Mouse (Mus musculus): ENCODE data around the gene Olfr849. TPM values are rescaled to one million over a fixed set of nuclear protein-coding genes. Genes with fewer than 3 reads are reported as not detected.

Olfr849 gene
- polyA plus RNA-seq (2014; fragmentation: Nextera tagmentation; extraction: Ambion mirVana) = not detected in 2 replicates

GRCm38 (mm10) chr9:19439966-19440365 lies at the start of gene Olfr849:
Olfr849 (plus strand) TSS chr9:19440266.
- H3K36me3 ChIP-seq (replicated peaks; ENCODE audit: control insufficient read depth, insufficient read depth) = no peaks in the 10 kb centered on the region
- H3K27me3 ChIP-seq (ENCODE audit: control insufficient read depth, insufficient read depth, low read length) = no peaks in the 10 kb centered on the region
- DNase-seq (ENCODE audit: low spot score) = no peak
- no peak for ATAC-seq (ENCODE audit: low FRiP score)
- H3K9me3 ChIP-seq (ENCODE audit: control insufficient read depth, low read length) = peaks cover 37% of the 10 kb centered on the region
- H3K27ac ChIP-seq = no peak within 1 kb of the TSS
- no peak within 1 kb of the TSS for H3K4me2 ChIP-seq (replicated peaks)
- H3K9ac ChIP-seq = no peak within 1 kb of the TSS
- 81% methylated on average over 2 of the region's 2 CpGs for WGBS
- H3K4me3 ChIP-seq (replicated peaks; ENCODE audit: low read length) = no peak within 1 kb of the TSS
- H3K4me1 ChIP-seq (replicated peaks; ENCODE audit: control insufficient read depth, insufficient read depth, low read length) = no peaks in the 10 kb centered on the region

GRCm38 (mm10) chr9:19478148-19478547 lies 38.1 kb downstream of the Olfr849 start, which contains the start of gene Olfr850:
Olfr850 (minus strand) TSS chr9:19478248.
- H3K4me1 ChIP-seq (replicated peaks; ENCODE audit: control insufficient read depth, insufficient read depth, low read length) = no peaks in the 10 kb centered on the region
- H3K36me3 ChIP-seq (replicated peaks; ENCODE audit: control insufficient read depth, insufficient read depth) = no peaks in the 10 kb centered on the region
- H3K9me3 ChIP-seq (ENCODE audit: control insufficient read depth, low read length) = 0 out of 2 replicates have a peak, but pooled peaks cover 6% of the 10 kb centered on the region
- H3K27ac ChIP-seq = no peak within 1 kb of the TSS
- H3K27me3 ChIP-seq (ENCODE audit: control insufficient read depth, insufficient read depth, low read length) = no peaks in the 10 kb centered on the region
- no peak within 1 kb of the TSS for H3K4me2 ChIP-seq (replicated peaks)
- no peak for DNase-seq (ENCODE audit: low spot score)
- no peak within 1 kb of the TSS for H3K4me3 ChIP-seq (replicated peaks; ENCODE audit: low read length)
- H3K9ac ChIP-seq = no peak within 1 kb of the TSS
- no peak for ATAC-seq (ENCODE audit: low FRiP score)

- Histone ChIP-seq H3K4me2 (replicated peaks) (no peak within 1 kb of the TSS), H3K27me3 (ENCODE audit: control insufficient read depth, insufficient read depth, low read length) (no peaks in the 10 kb centered on the region), H3K27ac (no peak within 1 kb of the TSS), H3K36me3 (replicated peaks; ENCODE audit: control insufficient read depth, insufficient read depth) (no peaks in the 10 kb centered on the region), H3K9me3 (ENCODE audit: control insufficient read depth, low read length) (peaks cover 15% of the 10 kb centered on the region; the same call in 1 of the 2 replicates), H3K4me1 (replicated peaks; ENCODE audit: control insufficient read depth, insufficient read depth, low read length) (no peaks in the 10 kb centered on the region), H3K9ac (no peak within 1 kb of the TSS), H3K4me3 (replicated peaks; ENCODE audit: low read length) (no peak within 1 kb of the TSS)
- ATAC-seq (ENCODE audit: low FRiP score) (no peak), DNase-seq (ENCODE audit: low spot score) (no peak)
Observed at GRCm38 (mm10) chr9:19492995-19493394, 52.9 kb downstream of the Olfr849 start, which contains the start of gene Olfr851. Olfr851 (plus strand) TSS chr9:19493295.

Other genes with a start within 250 kb of the Olfr849 start
- not detected in 2 replicates for gene Olfr843, start 188.3 kb upstream of the Olfr849 start, polyA plus RNA-seq (2014; fragmentation: Nextera tagmentation; extraction: Ambion mirVana)
- not detected in 2 replicates for gene Olfr844, start 123.9 kb upstream of the Olfr849 start, polyA plus RNA-seq (2014; fragmentation: Nextera tagmentation; extraction: Ambion mirVana)
- not detected in 2 replicates for gene Olfr845, start 103.8 kb upstream of the Olfr849 start, polyA plus RNA-seq (2014; fragmentation: Nextera tagmentation; extraction: Ambion mirVana)
- not detected in 2 replicates for gene Olfr846, start 76.3 kb upstream of the Olfr849 start, polyA plus RNA-seq (2014; fragmentation: Nextera tagmentation; extraction: Ambion mirVana)
- gene Olfr847, start 61.6 kb upstream of the Olfr849 start, polyA plus RNA-seq (2014; fragmentation: Nextera tagmentation; extraction: Ambion mirVana) = not detected in 2 replicates
- gene Olfr850, start 38.0 kb downstream of the Olfr849 start, polyA plus RNA-seq (2014; fragmentation: Nextera tagmentation; extraction: Ambion mirVana) = not detected in 2 replicates
- not detected in 2 replicates for gene Olfr851, start 53.0 kb downstream of the Olfr849 start, polyA plus RNA-seq (2014; fragmentation: Nextera tagmentation; extraction: Ambion mirVana)
- gene Olfr853, start 100.8 kb downstream of the Olfr849 start, polyA plus RNA-seq (2014; fragmentation: Nextera tagmentation; extraction: Ambion mirVana) = not detected in 2 replicates
- gene Olfr854, start 127.1 kb downstream of the Olfr849 start, polyA plus RNA-seq (2014; fragmentation: Nextera tagmentation; extraction: Ambion mirVana) = not detected in 2 replicates
- not detected in 2 replicates for gene Olfr855, start 142.4 kb downstream of the Olfr849 start, polyA plus RNA-seq (2014; fragmentation: Nextera tagmentation; extraction: Ambion mirVana)
- 34.3 and 34.8 TPM in 2 replicates for gene Zfp317, start 181.8 kb downstream of the Olfr849 start, polyA plus RNA-seq (2014; fragmentation: Nextera tagmentation; extraction: Ambion mirVana)